Mouse (Mus musculus): ENCODE measurements around the gene Gnb2. TPM values are rescaled to one million over a fixed set of nuclear protein-coding genes. Genes with fewer than 3 reads are reported as not detected.
A peak's percentile ranks its signal among the peaks of the same experiment; 100 is the strongest.

The Gnb2 gene
- polyA plus RNA-seq, 2 experiments, result 460 to 770 TPM

DNA sequence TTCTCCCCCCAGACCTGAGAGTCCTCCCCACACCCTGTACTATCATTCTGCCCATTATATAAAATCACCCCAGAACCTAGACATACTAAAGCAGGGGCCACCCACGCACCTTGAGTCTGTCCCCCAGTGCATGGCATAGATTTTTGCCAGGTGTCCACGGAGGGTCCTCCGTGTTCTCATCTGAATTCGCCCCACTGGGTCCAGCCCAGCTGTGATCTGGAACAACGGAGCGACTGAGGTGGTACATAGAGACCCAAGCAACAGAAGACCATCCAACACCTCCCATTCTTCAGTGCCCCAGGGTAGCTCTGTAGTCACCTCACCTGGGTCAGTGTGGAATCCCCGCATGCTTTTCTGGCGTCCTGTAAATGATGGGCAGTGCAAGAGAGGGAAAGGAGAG, 3.2 kb downstream of the Gnb2 start:
- no peak for ATAC-seq (ENCODE audit: low FRiP score, low read depth)
- WGBS, result 75% methylated on average over 8 of the region's 8 CpGs

DNA sequence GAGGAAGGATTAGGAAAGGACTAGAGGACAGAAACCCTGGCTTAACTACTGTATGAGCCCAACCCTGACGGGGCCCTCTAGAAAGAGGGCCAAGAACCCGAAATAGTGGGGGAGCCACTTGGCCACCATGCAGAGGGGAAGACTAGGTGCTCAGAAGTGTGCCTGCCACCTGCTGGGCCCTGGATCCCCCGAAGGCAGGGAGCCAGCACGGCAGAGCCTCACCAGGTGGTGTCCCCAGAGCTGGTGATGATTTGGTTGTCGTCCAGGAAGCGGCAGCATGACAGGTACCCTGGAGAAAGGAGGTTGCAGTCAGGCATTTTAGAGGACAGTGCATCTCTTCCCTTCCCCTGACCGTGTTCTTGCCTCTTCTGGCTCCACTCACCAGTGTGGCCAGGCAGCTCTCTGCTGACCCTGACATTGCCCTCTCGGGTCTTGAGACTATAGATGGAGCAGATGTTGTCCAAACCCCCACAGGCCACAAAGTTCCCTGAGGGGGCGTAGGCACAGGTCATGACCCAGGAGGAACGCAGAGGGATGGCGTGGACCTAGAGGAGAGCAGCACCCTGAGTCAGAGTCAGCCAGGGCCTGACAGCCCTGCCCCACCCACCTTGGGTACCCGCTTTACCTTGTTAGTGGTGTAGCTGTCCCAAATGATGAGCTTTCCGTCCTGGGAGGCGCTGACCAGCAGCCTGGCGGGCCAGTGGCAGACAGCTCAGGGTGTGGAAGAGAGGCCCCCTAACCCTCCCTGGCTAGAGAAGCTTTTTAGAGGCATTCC, 3.9 kb downstream of the Gnb2 start:
- Histone ChIP-seq H3K36me3 (ENCODE audit: control insufficient read depth, insufficient read depth, low read length) (peaks cover 58% of the 10 kb centered on the region), H3K4me2 (replicated peaks; ENCODE audit: low read depth, low read length, severe bottlenecking) (peak overlapping the region; percentile 93), H3K27ac (replicated peaks; ENCODE audit: low read depth, low read length) (peak overlapping the region; percentile 89; the same call in 1 of the 2 replicates), H3K4me1 (ENCODE audit: control insufficient read depth, insufficient read depth, low read length) (peaks cover 7% of the 10 kb centered on the region; the same call in 1 of the 2 replicates), H3K9me3 (ENCODE audit: control insufficient read depth, low read length) (no peaks in the 10 kb centered on the region), H3K4me3 (replicated peaks; ENCODE audit: low read length) (no peak overlapping the region), H3K27me3 (ENCODE audit: control insufficient read depth, insufficient read depth, low read length) (no peaks in the 10 kb centered on the region), H3K9ac (ENCODE audit: low read depth, low read length, severe bottlenecking) (no peak overlapping the region)
- no peak for TF ChIP-seq POLR2A (IDR thresholded peaks at IDR 0.05; ENCODE audit: borderline replicate concordance, extremely low read depth, insufficient read depth, insufficient read length)
- no peak for DNase-seq (ENCODE audit: low spot score)
- ATAC-seq (ENCODE audit: low FRiP score, low read depth), result no peak
- 68% methylated on average over 15 of the region's 15 CpGs for WGBS

More for the DNA sequence above, 3.2 kb downstream of the Gnb2 start:
- peak overlapping the region; percentile 93 for H3K4me2 ChIP-seq (replicated peaks; ENCODE audit: low read depth, low read length, severe bottlenecking)
- peak overlapping the region; percentile 84 for H3K9ac ChIP-seq (ENCODE audit: low read depth, low read length, severe bottlenecking)
- peaks cover 7% of the 10 kb centered on the region; the same call in 1 of the 2 replicates for H3K4me1 ChIP-seq (ENCODE audit: control insufficient read depth, insufficient read depth, low read length)
- H3K9me3 ChIP-seq (ENCODE audit: control insufficient read depth, low read length), result no peaks in the 10 kb centered on the region
- no peak for TF ChIP-seq POLR2A (IDR thresholded peaks at IDR 0.05; ENCODE audit: borderline replicate concordance, extremely low read depth, insufficient read depth, insufficient read length)
- H3K4me3 ChIP-seq (replicated peaks; ENCODE audit: low read length), result peak overlapping the region; percentile 83
- peaks cover 51% of the 10 kb centered on the region for H3K36me3 ChIP-seq (ENCODE audit: control insufficient read depth, insufficient read depth, low read length)
- H3K27ac ChIP-seq (replicated peaks; ENCODE audit: low read depth, low read length), result peak overlapping the region; percentile 89; the same call in 1 of the 2 replicates
- H3K27me3 ChIP-seq (ENCODE audit: control insufficient read depth, insufficient read depth, low read length), result no peaks in the 10 kb centered on the region
- DNase-seq (ENCODE audit: low spot score), result no peak

DNA sequence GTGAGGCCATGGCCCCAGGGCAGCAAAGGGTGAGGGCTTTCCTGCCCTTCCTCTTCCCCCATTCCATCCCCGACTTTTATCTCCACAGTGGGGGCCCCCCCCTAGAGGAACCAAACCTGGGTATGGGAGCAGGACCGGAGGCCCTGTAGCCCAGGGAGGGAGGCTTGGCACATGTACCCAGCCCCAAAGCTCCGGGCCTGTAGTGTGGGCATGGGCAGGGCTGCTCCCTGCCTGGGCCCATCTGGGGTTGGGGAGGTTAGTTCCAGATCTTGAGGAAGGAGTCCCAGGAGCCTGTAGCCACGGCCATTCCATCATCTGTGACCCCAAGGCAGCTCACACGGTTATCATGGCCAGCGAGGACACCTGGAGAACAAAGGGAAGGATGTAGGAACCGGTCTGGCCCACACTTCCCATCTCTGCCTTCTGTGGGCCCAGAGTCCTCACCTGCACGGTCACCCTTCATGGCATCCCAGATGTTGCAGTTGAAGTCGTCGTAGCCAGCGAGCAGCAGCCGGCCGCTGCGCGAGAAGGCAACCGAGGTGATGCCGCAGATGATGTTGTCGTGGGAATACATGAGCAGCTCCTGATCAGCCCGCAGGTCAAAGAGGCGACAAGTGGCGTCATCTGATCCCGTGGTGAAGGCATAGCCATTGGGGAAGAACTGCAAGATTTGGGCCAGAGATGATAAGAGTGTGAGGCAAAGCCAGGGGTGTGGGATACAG, 4.9 kb downstream of the Gnb2 start:
- Histone ChIP-seq H3K4me2 (replicated peaks; ENCODE audit: low read depth, low read length, severe bottlenecking) (no peak overlapping the region), H3K36me3 (ENCODE audit: control insufficient read depth, insufficient read depth, low read length) (peaks cover 68% of the 10 kb centered on the region), H3K27ac (replicated peaks; ENCODE audit: low read depth, low read length) (no peak overlapping the region), H3K9me3 (ENCODE audit: control insufficient read depth, low read length) (no peaks in the 10 kb centered on the region), H3K4me1 (ENCODE audit: control insufficient read depth, insufficient read depth, low read length) (peaks cover 7% of the 10 kb centered on the region; the same call in 1 of the 2 replicates), H3K4me3 (replicated peaks; ENCODE audit: low read length) (no peak overlapping the region), H3K27me3 (ENCODE audit: control insufficient read depth, insufficient read depth, low read length) (no peaks in the 10 kb centered on the region), H3K9ac (ENCODE audit: low read depth, low read length, severe bottlenecking) (no peak overlapping the region)
- TF ChIP-seq POLR2A (IDR thresholded peaks at IDR 0.05; ENCODE audit: borderline replicate concordance, extremely low read depth, insufficient read depth, insufficient read length), result no peak
- DNase-seq (ENCODE audit: low spot score) (no peak), ATAC-seq (ENCODE audit: low FRiP score, low read depth) (no peak)
- 86% methylated on average over 21 of the region's 22 CpGs for WGBS

DNA sequence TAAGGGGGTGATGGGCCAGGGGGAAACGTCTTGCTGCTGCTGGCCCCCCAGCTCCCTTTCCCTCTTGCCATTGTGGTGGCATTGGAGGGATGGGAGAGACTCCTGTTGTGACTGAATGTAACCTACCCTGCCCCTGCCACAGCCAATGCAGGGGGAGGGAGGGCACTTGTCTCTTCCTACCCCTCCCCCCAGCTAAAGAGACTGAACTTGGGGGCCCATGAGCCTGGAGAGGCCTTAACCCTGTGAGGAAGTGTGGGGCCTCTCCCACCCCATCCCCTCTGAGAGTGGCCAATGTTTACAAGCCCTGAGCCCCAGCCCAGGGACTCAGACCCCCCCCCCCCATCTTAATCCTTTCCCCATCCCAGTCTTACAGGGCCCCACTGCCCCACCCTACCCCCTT, 5.9 kb downstream of the Gnb2 start:
- DNase-seq (ENCODE audit: low spot score), result no peak
- Histone ChIP-seq H3K9ac (ENCODE audit: low read depth, low read length, severe bottlenecking) (no peak overlapping the region), H3K9me3 (ENCODE audit: control insufficient read depth, low read length) (no peaks in the 10 kb centered on the region), H3K4me1 (ENCODE audit: control insufficient read depth, insufficient read depth, low read length) (peaks cover 7% of the 10 kb centered on the region; the same call in 1 of the 2 replicates), H3K4me3 (replicated peaks; ENCODE audit: low read length) (no peak overlapping the region), H3K27ac (replicated peaks; ENCODE audit: low read depth, low read length) (no peak overlapping the region), H3K36me3 (ENCODE audit: control insufficient read depth, insufficient read depth, low read length) (peaks cover 78% of the 10 kb centered on the region), H3K27me3 (ENCODE audit: control insufficient read depth, insufficient read depth, low read length) (no peaks in the 10 kb centered on the region), H3K4me2 (replicated peaks; ENCODE audit: low read depth, low read length, severe bottlenecking) (no peak overlapping the region)
- 53% methylated on average over 1 of the region's 1 CpGs for WGBS
- no peak for TF ChIP-seq POLR2A (IDR thresholded peaks at IDR 0.05; ENCODE audit: borderline replicate concordance, extremely low read depth, insufficient read depth, insufficient read length)
- ATAC-seq (ENCODE audit: low FRiP score, low read depth), result no peak

DNA sequence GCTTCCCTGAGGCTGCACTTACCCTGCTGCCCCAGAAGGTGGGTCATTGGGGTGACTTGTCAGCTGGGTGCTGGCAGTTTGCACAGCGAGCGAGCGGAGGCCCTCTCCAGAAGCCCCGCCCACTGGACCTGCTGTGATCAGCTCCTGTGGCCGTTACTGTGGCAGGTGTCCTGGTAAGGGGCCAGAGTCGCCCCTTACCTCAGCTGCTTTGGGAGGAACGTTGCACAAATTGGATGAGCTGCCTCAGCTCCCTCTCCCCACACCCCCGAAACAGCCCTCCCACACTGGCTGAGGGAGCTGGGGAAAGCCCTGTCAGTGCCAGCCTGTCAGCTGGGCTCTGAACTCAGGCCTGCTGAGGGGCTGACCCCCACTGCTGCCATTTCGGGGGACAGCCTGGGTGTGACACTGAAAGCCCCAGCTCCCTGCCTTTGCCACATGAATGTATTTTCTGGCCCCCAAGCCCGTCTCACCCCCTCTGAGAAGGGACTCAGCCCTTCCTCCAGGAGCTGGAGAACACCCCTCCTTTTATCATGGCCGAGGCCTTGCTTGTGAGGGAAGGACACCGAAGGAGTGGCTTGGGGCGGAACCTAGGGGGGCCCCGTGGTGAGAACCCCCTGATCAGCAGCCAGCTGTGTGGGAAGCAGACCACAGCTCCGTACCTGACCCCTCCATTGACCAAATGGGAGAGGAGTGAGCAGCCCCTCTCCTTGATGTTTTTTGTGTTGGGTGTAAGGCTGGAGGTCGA, 6.9 kb downstream of the Gnb2 start:
- WGBS, result 53% methylated on average over 16 of the region's 16 CpGs
- H3K9ac ChIP-seq (ENCODE audit: low read depth, low read length, severe bottlenecking), result no peak overlapping the region

More for the DNA sequence above, 6.9 kb downstream of the Gnb2 start:
- no peak for TF ChIP-seq POLR2A (IDR thresholded peaks at IDR 0.05; ENCODE audit: borderline replicate concordance, extremely low read depth, insufficient read depth, insufficient read length)
- DNase-seq (ENCODE audit: low spot score), result no peak
- Histone ChIP-seq H3K4me2 (replicated peaks; ENCODE audit: low read depth, low read length, severe bottlenecking) (no peak overlapping the region), H3K4me3 (replicated peaks; ENCODE audit: low read length) (no peak overlapping the region), H3K4me1 (ENCODE audit: control insufficient read depth, insufficient read depth, low read length) (peaks cover 7% of the 10 kb centered on the region; the same call in 1 of the 2 replicates), H3K27me3 (ENCODE audit: control insufficient read depth, insufficient read depth, low read length) (no peaks in the 10 kb centered on the region), H3K27ac (replicated peaks; ENCODE audit: low read depth, low read length) (no peak overlapping the region), H3K36me3 (ENCODE audit: control insufficient read depth, insufficient read depth, low read length) (peaks cover 88% of the 10 kb centered on the region), H3K9me3 (ENCODE audit: control insufficient read depth, low read length) (no peaks in the 10 kb centered on the region)
- ATAC-seq (ENCODE audit: low FRiP score, low read depth), result no peak

Data from limb, embryonic 14.5 days (tissue).